Mouse (Mus musculus) cerebellum, adult 8-10 months (tissue): ENCODE results near the gene Aloxe3.

ENCODE experiments used
- DNase-seq: peaks from one replicate; pipeline ENCODE4 v3.0.0; 2022

Gene Aloxe3

DNA sequence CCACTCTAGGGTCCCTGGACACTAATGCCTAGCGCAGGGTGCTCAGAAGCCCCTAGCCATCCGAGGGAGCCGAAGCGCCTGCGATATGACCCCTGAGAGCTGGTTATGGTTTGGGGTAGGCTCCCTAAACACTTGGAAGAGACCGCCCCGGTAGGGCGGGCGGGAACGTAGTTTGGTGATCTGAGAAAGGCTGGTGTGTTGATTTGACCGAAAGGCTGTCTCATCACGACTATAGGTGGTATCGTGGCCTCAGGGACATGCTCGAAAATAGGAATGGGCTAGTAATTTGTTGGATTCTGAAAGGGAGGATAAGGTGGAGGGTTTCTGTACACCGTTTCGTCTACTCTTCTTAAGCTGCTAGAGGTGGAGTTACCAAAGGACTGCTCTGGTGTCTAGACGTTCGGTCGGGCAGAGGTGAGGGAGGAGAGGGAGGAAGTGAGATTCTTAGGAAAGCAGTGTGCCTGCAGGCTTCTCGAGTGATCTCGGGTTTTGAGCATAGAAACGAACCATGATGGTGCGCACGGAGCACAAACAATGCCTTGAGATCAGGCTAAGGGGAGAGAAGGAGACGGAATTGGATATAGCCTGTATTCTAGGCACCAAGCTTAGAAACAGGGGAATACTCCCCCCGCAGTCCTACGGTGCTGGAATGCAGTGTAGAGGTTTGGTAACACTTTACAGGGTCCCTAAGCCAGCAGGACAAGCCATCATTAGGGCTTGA is 30.0 kb upstream of the Aloxe3 start:
- no peak for DNase-seq

GRCm38 (mm10) chr11:69096360-69096986 is 29.2 kb upstream of the Aloxe3 start:
- DNase-seq = no peak

DNA sequence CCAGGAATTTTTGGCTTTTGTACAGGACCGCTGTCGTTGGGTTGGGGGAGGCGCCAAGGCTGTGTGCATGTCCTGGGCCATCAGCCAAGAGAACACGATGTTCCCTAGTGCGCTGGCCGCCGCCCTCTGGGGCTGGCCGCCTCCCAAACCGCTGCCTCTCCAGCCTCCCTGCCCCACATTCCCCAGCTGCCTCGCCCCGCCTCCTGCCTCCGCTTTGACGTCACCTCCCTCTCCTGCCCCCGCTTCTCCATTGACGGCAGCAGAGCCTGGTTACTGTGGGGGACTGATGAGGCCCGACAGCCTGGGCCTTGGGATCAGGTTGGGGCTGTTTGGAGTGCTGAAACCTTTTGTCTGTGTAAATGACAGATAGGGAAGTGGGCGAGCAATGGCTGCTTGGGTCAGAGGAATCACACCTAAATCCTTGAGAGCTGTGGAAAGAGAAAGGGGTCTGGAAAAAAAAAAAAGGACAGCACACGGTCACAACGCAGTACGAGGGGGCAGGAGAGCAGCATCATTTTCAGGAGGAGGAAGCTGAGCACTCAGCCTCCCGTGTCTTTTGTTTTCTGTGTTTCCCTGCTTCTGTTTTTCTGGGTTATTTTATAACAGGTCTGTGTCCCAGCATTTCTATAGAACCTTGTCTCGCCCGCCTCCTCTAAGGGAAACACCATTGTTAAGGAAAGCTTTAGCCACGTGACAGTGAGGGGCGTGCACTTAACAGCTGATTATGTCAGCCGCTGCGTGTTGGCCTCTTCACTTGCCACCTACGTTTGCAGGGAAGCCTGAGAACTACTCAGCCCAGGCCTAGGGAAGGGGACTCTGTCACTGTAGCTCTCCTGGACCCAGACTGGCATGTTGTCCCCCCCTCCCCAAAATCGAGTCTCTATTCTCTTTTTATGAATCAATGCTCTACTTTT is 28.5 kb upstream of the Aloxe3 start:
- DNase-seq = peak; percentile 87

DNA sequence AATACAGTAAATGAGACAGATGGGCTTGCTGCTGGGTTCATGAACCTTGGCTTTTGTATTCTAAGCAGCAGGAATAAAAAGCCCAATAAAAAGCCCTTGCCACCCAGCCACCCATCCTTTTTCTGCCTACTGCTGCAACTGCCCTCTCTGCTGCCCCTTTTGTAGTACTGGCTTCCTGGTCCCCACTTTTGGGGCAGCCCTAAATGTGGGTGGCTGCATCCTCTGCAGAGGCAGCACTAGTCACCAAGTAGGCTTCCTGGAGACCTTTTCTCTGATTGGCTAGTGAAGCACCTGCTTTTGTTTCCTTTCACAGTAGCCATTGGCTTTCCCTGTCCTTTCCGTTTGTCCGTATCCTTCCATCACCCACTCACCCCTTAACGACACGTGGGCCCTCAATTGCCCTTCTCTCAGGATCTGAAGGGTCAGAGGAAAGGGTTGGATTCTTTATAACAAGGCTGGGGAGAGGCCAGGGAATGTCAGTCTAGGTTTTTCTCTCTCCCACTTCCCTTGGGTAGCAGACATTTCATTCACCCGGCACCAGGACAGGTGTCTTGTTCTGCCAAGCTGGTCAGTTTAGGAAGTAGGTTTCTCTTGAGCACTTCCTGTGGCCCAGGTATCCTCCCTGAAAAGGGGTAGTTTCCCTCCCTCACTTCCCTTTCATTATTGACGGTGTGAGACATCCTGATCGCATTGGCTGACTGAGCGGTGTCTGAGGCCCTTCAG is 27.5 kb upstream of the Aloxe3 start:
- no peak for DNase-seq

- peak; percentile 99 for DNase-seq
These were observed 27.0 kb upstream of the Aloxe3 start for GRCm38 (mm10) chr11:69098762-69099091.

- DNase-seq = peak; percentile 77
These were observed 26.4 kb upstream of the Aloxe3 start for GRCm38 (mm10) chr11:69099177-69099914.

DNA sequence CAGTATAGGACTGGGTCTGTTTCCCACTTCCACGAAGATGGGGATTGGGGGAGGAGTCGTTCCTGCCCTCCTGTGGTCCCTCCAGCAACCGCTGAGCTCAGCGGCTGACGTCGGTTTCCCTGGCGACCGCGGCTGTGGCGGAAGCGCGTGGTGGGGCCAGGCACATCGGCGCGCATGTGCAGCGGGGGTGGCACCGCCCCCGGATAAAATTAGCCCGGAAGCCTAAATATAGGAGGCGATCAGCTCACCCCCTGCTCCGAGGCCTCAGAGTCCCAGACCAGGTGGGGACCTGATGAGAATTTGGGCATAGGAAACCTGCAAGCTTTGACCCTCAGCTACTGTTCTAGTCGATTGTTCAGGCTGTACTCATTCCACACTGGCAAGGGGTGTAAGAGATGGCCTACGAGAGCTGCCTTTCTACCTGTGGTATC is 25.8 kb upstream of the Aloxe3 start:
- peak; percentile 88 for DNase-seq

- DNase-seq = peak; percentile 50
These were observed 24.9 kb upstream of the Aloxe3 start for GRCm38 (mm10) chr11:69100639-69101360.

GRCm38 (mm10) chr11:69101604-69102402 is 23.9 kb upstream of the Aloxe3 start:
- peak; percentile 43 for DNase-seq

DNA sequence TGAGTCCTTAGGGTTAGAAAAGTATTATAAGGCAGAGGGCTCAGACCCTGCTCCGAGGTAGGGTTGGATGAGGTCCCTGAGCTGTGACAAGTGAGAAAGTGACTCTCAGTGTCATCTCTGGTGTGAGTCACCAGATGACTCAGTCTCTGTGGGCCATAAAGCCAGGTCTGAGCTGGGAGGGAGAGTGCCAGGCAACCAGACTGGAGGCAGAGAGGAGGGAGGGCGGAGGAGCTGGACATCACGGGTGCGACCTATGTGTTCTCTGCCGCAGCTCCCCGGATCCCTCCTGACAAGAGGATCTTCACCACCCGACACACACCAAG is 23.3 kb upstream of the Aloxe3 start:
- peak; percentile 53 for DNase-seq

GRCm38 (mm10) chr11:69103121-69103520 is 22.6 kb upstream of the Aloxe3 start:
- DNase-seq = peak; percentile 28

DNA sequence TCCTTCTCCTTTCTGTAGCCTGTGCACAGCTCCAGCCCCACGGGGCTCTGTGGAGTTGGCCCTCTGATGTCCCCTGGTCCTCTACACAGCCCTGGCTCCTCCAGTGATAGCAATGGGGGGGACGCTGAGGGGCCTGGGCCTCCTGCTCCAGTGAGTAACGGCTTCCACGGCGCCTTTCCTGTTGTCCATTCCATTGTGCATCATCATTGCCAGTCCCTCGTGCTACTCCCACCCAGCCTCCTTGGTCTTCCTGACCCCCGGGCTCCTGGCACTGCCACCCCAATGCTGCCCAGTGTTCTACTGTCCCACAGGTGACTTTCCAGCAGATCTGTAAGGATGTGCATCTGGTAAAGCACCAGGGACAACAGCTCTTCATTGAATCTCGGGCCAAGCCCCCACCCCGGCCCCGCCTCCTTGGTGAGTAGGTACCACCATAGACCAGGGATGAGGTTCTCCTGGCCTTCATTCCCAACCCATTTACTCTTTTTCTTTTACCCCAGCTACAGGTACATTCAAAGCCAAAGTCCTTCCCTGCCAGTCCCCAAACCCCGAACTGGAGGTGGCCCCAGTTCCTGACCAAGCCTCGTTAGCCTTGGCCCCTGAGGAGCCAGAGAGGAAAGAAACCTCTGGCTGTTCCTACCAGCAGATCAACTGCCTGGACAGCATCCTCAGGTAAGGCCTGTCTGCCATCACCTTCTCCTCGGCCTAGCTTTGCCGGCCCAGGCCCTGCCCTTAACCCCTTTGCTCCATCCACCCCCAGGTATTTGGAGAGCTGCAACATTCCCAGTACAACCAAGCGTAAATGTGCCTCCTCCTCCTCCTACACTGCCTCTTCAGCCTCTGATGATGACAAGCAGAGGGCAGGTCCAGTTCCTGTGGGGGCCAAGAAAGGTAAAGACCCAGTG is 21.9 kb upstream of the Aloxe3 start:
- DNase-seq = peak; percentile 23

- DNase-seq = peak; percentile 29
These were observed 21.2 kb upstream of the Aloxe3 start for GRCm38 (mm10) chr11:69104487-69104886.

DNA sequence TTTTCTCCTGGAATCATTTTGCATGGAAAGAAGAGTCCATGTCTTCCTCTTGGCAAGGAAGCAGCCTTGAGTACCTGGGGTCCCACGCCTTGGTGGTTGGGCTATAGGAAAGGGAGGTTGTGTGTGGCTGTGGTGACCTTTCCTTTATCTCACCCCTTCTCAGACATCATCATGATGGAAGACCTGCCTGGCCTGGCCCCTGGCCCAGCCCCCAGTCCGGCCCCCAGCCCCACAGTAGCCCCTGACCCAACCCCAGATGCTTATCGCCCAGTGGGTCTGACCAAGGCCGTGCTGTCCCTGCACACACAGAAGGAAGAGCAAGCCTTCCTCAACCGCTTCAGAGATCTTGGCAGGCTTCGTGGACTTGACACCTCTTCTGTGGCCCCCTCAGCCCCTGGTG is 20.5 kb upstream of the Aloxe3 start:
- DNase-seq = no peak

- peak; percentile 29 for DNase-seq
These were observed 19.9 kb upstream of the Aloxe3 start for GRCm38 (mm10) chr11:69105796-69106195.

GRCm38 (mm10) chr11:69106299-69106698 is 19.4 kb upstream of the Aloxe3 start:
- peak; percentile 23 for DNase-seq

- no peak for DNase-seq
These were observed 18.9 kb upstream of the Aloxe3 start for GRCm38 (mm10) chr11:69106842-69107241.

DNA sequence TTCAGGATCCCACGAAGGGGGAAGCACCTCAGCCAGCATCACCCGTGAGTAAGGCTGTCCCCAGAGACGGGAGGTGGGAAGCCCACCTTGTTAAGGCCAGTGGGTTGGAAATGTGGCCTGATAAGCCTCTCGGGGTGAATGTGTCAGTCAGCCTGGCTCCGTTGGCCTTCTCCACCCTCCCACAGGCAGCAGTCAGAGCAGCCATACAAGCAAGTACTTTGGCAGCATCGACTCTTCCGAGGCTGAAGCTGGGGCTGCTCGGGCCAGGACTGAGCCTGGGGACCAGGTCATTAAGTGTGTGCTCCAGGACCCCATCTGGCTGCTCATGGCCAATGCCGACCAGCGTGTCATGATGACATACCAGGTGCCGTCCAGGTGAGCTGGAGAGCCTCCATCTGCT is 18.0 kb upstream of the Aloxe3 start:
- DNase-seq = peak; percentile 20

DNA sequence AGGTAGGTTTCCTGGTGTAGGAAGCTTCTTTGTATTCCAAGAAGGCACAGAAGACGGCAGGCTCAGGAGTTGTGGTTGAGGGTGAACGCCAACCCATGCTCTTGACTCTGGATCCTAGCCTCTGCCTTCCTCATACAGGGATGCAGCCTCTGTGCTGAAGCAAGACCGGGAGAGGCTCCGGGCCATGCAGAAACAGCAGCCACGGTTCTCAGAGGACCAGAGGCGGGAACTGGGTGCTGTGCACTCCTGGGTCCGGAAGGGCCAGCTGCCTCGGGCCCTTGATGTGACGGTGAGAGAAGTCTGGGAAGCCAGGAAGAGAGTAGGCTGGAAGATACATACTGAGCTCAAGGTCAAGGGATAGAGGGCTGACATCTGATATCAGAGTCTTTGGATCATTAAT is 17.5 kb upstream of the Aloxe3 start:
- DNase-seq = no peak
